Mouse (Mus musculus): ENCODE data around the gene Mynn. TPM values are rescaled to one million over a fixed set of nuclear protein-coding genes. Genes with fewer than 3 reads are reported as not detected.
"Not testable (repeated sequence)": the region's sequence is repeated elsewhere in the genome, so short reads cannot be mapped to it uniquely, and the experiment has no call there.

Gene Mynn
- polyA plus RNA-seq (2016; fragmentation: Nextera tagmentation; extraction: Ambion mirVana): 24.9 and 25.6 TPM in 2 replicates

GRCm38 (mm10) chr3:30602065-30602739, at the start of gene Mynn:
Mynn (plus strand) TSS chr3:30602065.
- Histone ChIP-seq H3K27me3 (ENCODE audit: insufficient read depth, poor library complexity, severe bottlenecking) (peaks cover 14% of the 10 kb centered on the region), H3K4me3 (peak within 1 kb of the TSS; percentile 94), H3K9me3 (no peaks in the 10 kb centered on the region), H3K27ac (peak within 1 kb of the TSS; percentile 97), H3K36me3 (peaks cover 17% of the 10 kb centered on the region), H3K4me1 (peaks cover 9% of the 10 kb centered on the region; the same call in 1 of the 2 replicates)
- under 1% methylated on average over 40 of the region's 40 CpGs for WGBS
- DNase-seq (ENCODE audit: low spot score): peak; percentile 99

GRCm38 (mm10) chr3:30553741-30554140, 48.1 kb upstream of the Mynn start:
- Histone ChIP-seq H3K27ac (no peak overlapping the region), H3K27me3 (ENCODE audit: insufficient read depth, poor library complexity, severe bottlenecking) (no peaks in the 10 kb centered on the region), H3K4me3 (no peak overlapping the region), H3K4me1 (0 out of 2 replicates have a peak, but pooled peaks cover 2% of the 10 kb centered on the region), H3K36me3 (no peaks in the 10 kb centered on the region), H3K9me3 (no peaks in the 10 kb centered on the region)
- 64% methylated on average over 6 of the region's 6 CpGs for WGBS
- no peak for DNase-seq (ENCODE audit: low spot score)

GRCm38 (mm10) chr3:30560677-30561314, 41.1 kb upstream of the Mynn start:
- Histone ChIP-seq H3K27ac (no peak overlapping the region), H3K9me3 (no peaks in the 10 kb centered on the region), H3K4me3 (no peak overlapping the region), H3K36me3 (no peaks in the 10 kb centered on the region), H3K4me1 (no peaks in the 10 kb centered on the region), H3K27me3 (ENCODE audit: insufficient read depth, poor library complexity, severe bottlenecking) (no peaks in the 10 kb centered on the region)
- no peak for DNase-seq (ENCODE audit: low spot score)
- WGBS: 55% methylated on average over 6 of the region's 6 CpGs

GRCm38 (mm10) chr3:30566333-30566732, 35.5 kb upstream of the Mynn start:
- 25% methylated on average over 1 of the region's 2 CpGs for WGBS

GRCm38 (mm10) chr3:30573549-30573948, 28.3 kb upstream of the Mynn start:
- 18% methylated on average over 2 of the region's 2 CpGs for WGBS
- Histone ChIP-seq H3K36me3 (no peaks in the 10 kb centered on the region), H3K27me3 (ENCODE audit: insufficient read depth, poor library complexity, severe bottlenecking) (no peaks in the 10 kb centered on the region), H3K9me3 (no peaks in the 10 kb centered on the region), H3K4me1 (no peaks in the 10 kb centered on the region), H3K4me3 (no peak overlapping the region), H3K27ac (no peak overlapping the region)
- DNase-seq (ENCODE audit: low spot score): no peak

More at GRCm38 (mm10) chr3:30566333-30566732, 35.5 kb upstream of the Mynn start:
- H3K4me3 ChIP-seq; H3K36me3 ChIP-seq; H3K27me3 ChIP-seq (ENCODE audit: insufficient read depth, poor library complexity, severe bottlenecking); DNase-seq (ENCODE audit: low spot score); H3K9me3 ChIP-seq; H3K4me1 ChIP-seq; H3K27ac ChIP-seq: not testable (repeated sequence)

GRCm38 (mm10) chr3:30588865-30589264, 13.0 kb upstream of the Mynn start:
- no peaks in the 10 kb centered on the region for H3K36me3 ChIP-seq
- WGBS: 65% methylated on average over 6 of the region's 6 CpGs
- no peaks in the 10 kb centered on the region for H3K4me1 ChIP-seq
- H3K27me3 ChIP-seq (ENCODE audit: insufficient read depth, poor library complexity, severe bottlenecking): no peaks in the 10 kb centered on the region
- no peak overlapping the region for H3K4me3 ChIP-seq
- H3K27ac ChIP-seq: no peak overlapping the region
- H3K9me3 ChIP-seq: no peaks in the 10 kb centered on the region
- no peak for DNase-seq (ENCODE audit: low spot score)

- peaks cover 3% of the 10 kb centered on the region; the same call in 1 of the 2 replicates for H3K4me1 ChIP-seq
- 1% methylated on average over 2 of the region's 2 CpGs for WGBS
- no peaks in the 10 kb centered on the region for H3K9me3 ChIP-seq
- H3K27ac ChIP-seq: no peak overlapping the region
- H3K36me3 ChIP-seq: no peaks in the 10 kb centered on the region
- no peak overlapping the region for H3K4me3 ChIP-seq
- peaks cover 8% of the 10 kb centered on the region; the same call in 1 of the 2 replicates for H3K27me3 ChIP-seq (ENCODE audit: insufficient read depth, poor library complexity, severe bottlenecking)
- DNase-seq (ENCODE audit: low spot score): no peak
Observed at GRCm38 (mm10) chr3:30592418-30592853, 9.4 kb upstream of the Mynn start.

- Histone ChIP-seq H3K27ac (no peak overlapping the region), H3K27me3 (ENCODE audit: insufficient read depth, poor library complexity, severe bottlenecking) (peaks cover 19% of the 10 kb centered on the region), H3K36me3 (no peaks in the 10 kb centered on the region), H3K4me3 (no peak overlapping the region), H3K9me3 (no peaks in the 10 kb centered on the region), H3K4me1 (peaks cover 3% of the 10 kb centered on the region; the same call in 1 of the 2 replicates)
- 69% methylated on average over 4 of the region's 4 CpGs for WGBS
- no peak for DNase-seq (ENCODE audit: low spot score)
Observed at GRCm38 (mm10) chr3:30593719-30594485, 8.0 kb upstream of the Mynn start.

- WGBS: under 1% methylated on average over 62 of the region's 62 CpGs
- Histone ChIP-seq H3K9me3 (no peaks in the 10 kb centered on the region), H3K4me1 (peaks cover 8% of the 10 kb centered on the region)
Observed at GRCm38 (mm10) chr3:30595111-30595832, 6.6 kb upstream of the Mynn start.

GRCm38 (mm10) chr3:30597271-30597670, 4.6 kb upstream of the Mynn start:
- Histone ChIP-seq H3K27ac (no peak overlapping the region), H3K4me3 (no peak overlapping the region), H3K9me3 (no peaks in the 10 kb centered on the region), H3K27me3 (ENCODE audit: insufficient read depth, poor library complexity, severe bottlenecking) (peaks cover 19% of the 10 kb centered on the region), H3K4me1 (peaks cover 8% of the 10 kb centered on the region), H3K36me3 (no peaks in the 10 kb centered on the region)
- 84% methylated on average over 7 of the region's 7 CpGs for WGBS
- no peak for DNase-seq (ENCODE audit: low spot score)

More at GRCm38 (mm10) chr3:30595111-30595832, 6.6 kb upstream of the Mynn start:
- Histone ChIP-seq H3K4me3 (peak overlapping the region; percentile 85), H3K27ac (peak overlapping the region; percentile 91), H3K27me3 (ENCODE audit: insufficient read depth, poor library complexity, severe bottlenecking) (peaks cover 19% of the 10 kb centered on the region), H3K36me3 (no peaks in the 10 kb centered on the region)
- DNase-seq (ENCODE audit: low spot score): peak; percentile 76

GRCm38 (mm10) chr3:30599711-30600545, 1.9 kb upstream of the Mynn start, which contains the start of gene Actrt3:
Actrt3 (minus strand) TSS chr3:30599939.
- Histone ChIP-seq H3K9me3 (no peaks in the 10 kb centered on the region), H3K27me3 (ENCODE audit: insufficient read depth, poor library complexity, severe bottlenecking) (peaks cover 19% of the 10 kb centered on the region), H3K36me3 (peaks cover 9% of the 10 kb centered on the region), H3K4me1 (peaks cover 12% of the 10 kb centered on the region), H3K27ac (peak within 1 kb of the TSS; percentile 9; the same call in 1 of the 2 replicates), H3K4me3 (peak within 1 kb of the TSS; percentile 94)
- WGBS: 2% methylated on average over 32 of the region's 32 CpGs
- DNase-seq (ENCODE audit: low spot score): no peak

All from heart, embryonic 10.5 days (tissue).